Comparison of ENCODE assay signal across 28 mouse cellular contexts in the genomic region with DNA sequence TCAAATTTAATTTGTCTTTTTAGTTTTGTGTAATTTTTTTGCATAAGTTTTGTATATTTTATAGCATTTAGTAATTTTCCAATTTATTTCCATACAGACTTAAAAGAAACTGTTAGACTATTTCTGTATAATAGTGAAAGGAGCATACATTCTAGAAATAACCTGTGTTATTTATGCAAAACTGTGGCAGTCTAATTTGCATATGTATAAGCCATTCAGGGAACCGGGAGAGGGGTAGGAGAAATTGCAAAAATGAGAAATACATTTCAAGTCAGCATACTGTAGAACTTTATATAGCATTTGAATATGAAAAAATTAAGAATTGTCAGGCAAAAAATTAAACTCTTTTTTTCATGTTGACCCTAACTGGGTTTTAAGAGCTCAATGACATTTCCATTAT.
"Had no signal": no experiment of that assay in that cellular context is flagged by ENCODE, and none has a peak within 500 bp of the region (broad histone marks: within the 10 kb centered on the region; RNA-seq: fewer than 3 reads in every experiment).

No protein-coding gene starts in this region.

- H3K9me3 ChIP-seq: heart, embryonic 10.5 days; heart, embryonic 12.5 days; hindbrain, embryonic 10.5 days; hindbrain, embryonic 12.5 days; intestine, embryonic 15.5 days; limb, embryonic 10.5 days; limb, embryonic 12.5 days; liver, embryonic 13.5 days; liver, embryonic 15.5 days had no signal

- H3K4me1 ChIP-seq: heart, embryonic 10.5 days; hindbrain, embryonic 10.5 days; intestine, embryonic 15.5 days; limb, embryonic 10.5 days; limb, embryonic 12.5 days; liver, embryonic 13.5 days; liver, embryonic 15.5 days had no signal

- H3K4me3 ChIP-seq: gastrocnemius, adult 2 months; heart, embryonic 10.5 days; heart, embryonic 12.5 days; hindbrain, embryonic 10.5 days; hindbrain, embryonic 12.5 days; intestine, embryonic 15.5 days; layer of hippocampus, adult 2 months; left cerebral cortex, adult 2 months; limb, embryonic 10.5 days; limb, embryonic 12.5 days; liver, embryonic 13.5 days; liver, embryonic 15.5 days had no signal

- H3K9ac ChIP-seq: heart, embryonic 12.5 days; hindbrain, embryonic 12.5 days; hindbrain, embryonic 14.5 days; intestine, embryonic 15.5 days; limb, embryonic 12.5 days; liver, embryonic 13.5 days; liver, embryonic 15.5 days had no signal

- H3K27me3 ChIP-seq: heart, embryonic 12.5 days; hindbrain, embryonic 12.5 days; intestine, embryonic 15.5 days; limb, embryonic 12.5 days; liver, embryonic 13.5 days; liver, embryonic 15.5 days had no signal

- DNase-seq: gastrocnemius, adult 2 months; gastrocnemius, postnatal 10 days; gastrocnemius, postnatal 25 days; heart, adult 18-20 months; heart, postnatal 10 days; heart, postnatal 4 days; kidney, adult 18-20 months; kidney, adult 8-10 months; kidney, postnatal 10 days; kidney, postnatal 25 days; kidney, postnatal 4 days; liver; liver, embryonic 13.5 days had no signal

- H3K27ac ChIP-seq: gastrocnemius, adult 2 months; heart, embryonic 10.5 days; hindbrain, embryonic 10.5 days; hindbrain, embryonic 12.5 days; hindbrain, embryonic 14.5 days; intestine, embryonic 15.5 days; layer of hippocampus, adult 2 months; left cerebral cortex, adult 2 months; limb, embryonic 10.5 days; limb, embryonic 12.5 days; liver, embryonic 13.5 days; liver, embryonic 15.5 days had no signal

- H3K36me3 ChIP-seq: heart, embryonic 10.5 days; heart, embryonic 12.5 days; hindbrain, embryonic 10.5 days; hindbrain, embryonic 12.5 days; intestine, embryonic 15.5 days; limb, embryonic 10.5 days; limb, embryonic 12.5 days; liver, embryonic 13.5 days; liver, embryonic 15.5 days had no signal

- ATAC-seq: hindbrain, embryonic 16.5 days; inflammation-experienced regulatory T-cells, adult 6 months; intestine, embryonic 15.5 days; intestine, postnatal 0 days had no signal

- H3K4me2 ChIP-seq: heart, embryonic 12.5 days; hindbrain, embryonic 12.5 days; hindbrain, embryonic 14.5 days; intestine, embryonic 15.5 days; limb, embryonic 12.5 days; liver, embryonic 11.5 days; liver, embryonic 13.5 days; liver, embryonic 15.5 days had no signal
